Mouse (Mus musculus): ENCODE data around the gene Aasdh. TPM values are rescaled to one million over a fixed set of nuclear protein-coding genes. Genes with fewer than 3 reads are reported as not detected.

Aasdh gene
- polyA plus RNA-seq, 1 experiment from 2014 or later: 23.2 TPM

Other genes with a start within 250 kb of the Aasdh start
- gene C530008M17Rik, start 249.0 kb downstream of the Aasdh start, polyA plus RNA-seq (2016; fragmentation: Nextera tagmentation; extraction: Ambion mirVana): 32.7 and 33.4 TPM in 2 replicates
- 469 and 495 TPM in 2 replicates for gene Paics, start 45.8 kb upstream of the Aasdh start, polyA plus RNA-seq (2016; fragmentation: Nextera tagmentation; extraction: Ambion mirVana)
- gene Ppat, start 46.1 kb upstream of the Aasdh start, polyA plus RNA-seq (2016; fragmentation: Nextera tagmentation; extraction: Ambion mirVana): 53.0 and 56.5 TPM in 2 replicates
- gene Srp72, start 69.2 kb upstream of the Aasdh start, polyA plus RNA-seq (2016; fragmentation: Nextera tagmentation; extraction: Ambion mirVana): 79.4 and 81.3 TPM in 2 replicates
- 0.31 TPM in 1 of 2 replicates, not detected in the other for gene Arl9, start 98.5 kb upstream of the Aasdh start, polyA plus RNA-seq (2016; fragmentation: Nextera tagmentation; extraction: Ambion mirVana)
- not detected in 2 replicates for gene Thegl, start 110.5 kb upstream of the Aasdh start, polyA plus RNA-seq (2016; fragmentation: Nextera tagmentation; extraction: Ambion mirVana)
- 0.40 TPM in 1 of 2 replicates, not detected in the other for gene Hopx, start 209.6 kb upstream of the Aasdh start, polyA plus RNA-seq (2016; fragmentation: Nextera tagmentation; extraction: Ambion mirVana)

Measured in embryonic facial prominence, embryonic 10.5 days (tissue).